Mouse (Mus musculus) midbrain, embryonic 14.5 days (tissue): Measurements from ENCODE around the gene Chsy1. TPM values are rescaled to one million over a fixed set of nuclear protein-coding genes. Genes with fewer than 3 reads are reported as not detected.
A peak's percentile ranks its signal among the peaks of the same experiment; 100 is the strongest.

Source experiments
- ATAC-seq: fragments of 200-750 bp; cut with Nextera tagmentation; 2 replicates; pipeline ENCODE4 v1.8.0; 2017; ENCODE audit warnings: moderate number of reproducible peaks, moderate library complexity; ENCODE audit not compliant: low FRiP score, low TSS enrichment
- DNase-seq: peaks from one replicate; pipeline ENCODE4 v3.0.0-alpha.2; 2015
- H3K27ac ChIP-seq: fragments of 300-500 bp; sonication (generic); replicated peaks from 2 replicates; pipeline ENCODE4 v1.5.1; 2014; ENCODE audit warnings: mild to moderate bottlenecking, low read depth, low read length, moderate library complexity
- H3K27me3 ChIP-seq: fragments of 300-500 bp; sonication (generic); 2 replicates; pipeline ENCODE4 v1.6.1; 2014; ENCODE audit warnings: low read length, control low read depth, mixed read lengths; ENCODE audit not compliant: control insufficient read depth, insufficient read depth
- H3K36me3 ChIP-seq: fragments of 300-500 bp; sonication (generic); 2 replicates; pipeline ENCODE4 v1.6.1; 2014; ENCODE audit warnings: low read length, control low read depth; ENCODE audit not compliant: control insufficient read depth, insufficient read depth
- H3K4me1 ChIP-seq: fragments of 300-500 bp; sonication (generic); 2 replicates; pipeline ENCODE4 v1.6.1; 2014; ENCODE audit warnings: mild to moderate bottlenecking, antibody characterized with exemption, low read length, control low read depth; ENCODE audit not compliant: control insufficient read depth, insufficient read depth
- H3K4me2 ChIP-seq: fragments of 300-500 bp; sonication (generic); 2 replicates; pipeline ENCODE4 v1.6.1; 2014; ENCODE audit warnings: mild to moderate bottlenecking, low read length, moderate library complexity
- H3K4me3 ChIP-seq: fragments of 300-500 bp; sonication (generic); replicated peaks from 2 replicates; pipeline ENCODE4 v1.5.1; 2014; ENCODE audit warnings: low read depth, low read length
- H3K9ac ChIP-seq: fragments of 300-500 bp; sonication (generic); replicated peaks from 2 replicates; pipeline ENCODE4 v1.6.1; 2014; ENCODE audit warnings: mild to moderate bottlenecking, low read length, moderate library complexity
- H3K9me3 ChIP-seq: fragments of 300-500 bp; sonication (generic); 2 replicates; pipeline ENCODE4 v1.6.1; 2016; ENCODE audit warnings: low read length, control low read depth, mixed read lengths; ENCODE audit not compliant: control insufficient read depth
- WGBS: fragments of 180-500 bp; shearing (Covaris S2); extraction: QIAGEN DNeasy Blood & Tissue Kit; methylation state at CpG from one replicate; pipeline ENCODE4 v1.1.7; 2014; 5-methylcytosine and 5-hydroxymethylcytosine counted together
- polyA plus RNA-seq: library from polyadenylated mRNA; unstranded; fragments of >200 nt; fragmentation: Nextera tagmentation; extraction: Ambion mirVana; gene quantifications from 2 replicates; pipeline ENCODE4 v1.2.1, GENCODE M21; 2014

The Chsy1 gene
- 14.0 and 16.0 TPM in 2 replicates for polyA plus RNA-seq

DNA sequence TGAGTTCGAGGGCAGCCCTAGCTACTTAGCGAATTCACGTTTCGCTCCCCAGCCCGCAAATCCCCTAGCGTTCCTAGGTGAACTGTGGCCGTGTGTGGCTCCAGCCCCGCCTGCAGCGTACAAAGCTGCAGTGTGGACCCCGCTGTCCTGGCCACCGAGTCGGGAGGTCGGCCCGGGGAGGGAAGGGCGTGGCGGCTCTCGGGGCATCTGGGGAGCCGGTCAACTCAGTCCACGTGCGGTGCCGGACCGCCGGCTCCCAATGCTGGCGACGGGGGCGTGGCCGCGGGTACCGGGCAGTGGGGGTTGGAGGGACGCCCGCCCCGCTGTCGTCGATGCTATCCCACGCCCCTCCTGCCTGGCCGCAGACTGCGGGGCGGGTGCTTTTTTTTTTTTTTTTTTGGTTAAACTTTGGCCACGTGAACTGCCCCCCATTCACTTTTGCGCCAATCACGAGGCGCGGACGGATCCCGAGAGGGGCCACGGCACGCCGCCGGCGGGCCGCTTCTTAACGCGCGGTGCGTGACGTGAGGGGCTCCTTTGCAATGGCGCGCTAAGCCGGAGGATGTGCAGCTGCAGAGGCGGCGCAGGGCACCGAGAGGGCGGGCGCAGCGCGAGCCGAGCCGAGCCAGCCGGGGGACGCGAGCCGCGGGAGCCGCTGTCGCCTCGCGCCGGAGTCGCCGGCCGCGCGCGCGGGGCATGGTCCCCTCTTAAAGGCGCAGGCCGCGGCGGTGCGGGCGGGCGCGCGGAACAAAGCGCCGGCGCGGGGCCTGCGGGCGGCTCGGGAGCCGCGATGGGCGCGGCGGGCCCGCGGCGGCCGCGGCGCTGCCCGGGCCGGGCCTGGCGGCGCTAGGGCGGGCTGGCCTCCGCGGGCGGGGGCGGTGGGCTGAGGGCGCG lies at the start of gene Chsy1:
Gene Chsy1, plus strand, starts transcription at position 555 of the 894 bp plus-strand sequence.
- under 1% methylated on average over 104 of the region's 123 CpGs for WGBS
- H3K4me1 ChIP-seq: peaks cover 19% of the 10 kb centered on the region; the same call in 1 of the 2 replicates
- no peaks in the 10 kb centered on the region for H3K9me3 ChIP-seq
- peak within 1 kb of the TSS; percentile 98 for H3K4me2 ChIP-seq
- peak; percentile 96 for DNase-seq
- no peaks in the 10 kb centered on the region for H3K36me3 ChIP-seq
- peak within 1 kb of the TSS; percentile 94 for H3K9ac ChIP-seq
- H3K27me3 ChIP-seq: peaks cover 6% of the 10 kb centered on the region; the same call in 1 of the 2 replicates
- peak within 1 kb of the TSS; percentile 85 for H3K4me3 ChIP-seq
- H3K27ac ChIP-seq: peak within 1 kb of the TSS; percentile 96
- peak; percentile 88 for ATAC-seq

DNA sequence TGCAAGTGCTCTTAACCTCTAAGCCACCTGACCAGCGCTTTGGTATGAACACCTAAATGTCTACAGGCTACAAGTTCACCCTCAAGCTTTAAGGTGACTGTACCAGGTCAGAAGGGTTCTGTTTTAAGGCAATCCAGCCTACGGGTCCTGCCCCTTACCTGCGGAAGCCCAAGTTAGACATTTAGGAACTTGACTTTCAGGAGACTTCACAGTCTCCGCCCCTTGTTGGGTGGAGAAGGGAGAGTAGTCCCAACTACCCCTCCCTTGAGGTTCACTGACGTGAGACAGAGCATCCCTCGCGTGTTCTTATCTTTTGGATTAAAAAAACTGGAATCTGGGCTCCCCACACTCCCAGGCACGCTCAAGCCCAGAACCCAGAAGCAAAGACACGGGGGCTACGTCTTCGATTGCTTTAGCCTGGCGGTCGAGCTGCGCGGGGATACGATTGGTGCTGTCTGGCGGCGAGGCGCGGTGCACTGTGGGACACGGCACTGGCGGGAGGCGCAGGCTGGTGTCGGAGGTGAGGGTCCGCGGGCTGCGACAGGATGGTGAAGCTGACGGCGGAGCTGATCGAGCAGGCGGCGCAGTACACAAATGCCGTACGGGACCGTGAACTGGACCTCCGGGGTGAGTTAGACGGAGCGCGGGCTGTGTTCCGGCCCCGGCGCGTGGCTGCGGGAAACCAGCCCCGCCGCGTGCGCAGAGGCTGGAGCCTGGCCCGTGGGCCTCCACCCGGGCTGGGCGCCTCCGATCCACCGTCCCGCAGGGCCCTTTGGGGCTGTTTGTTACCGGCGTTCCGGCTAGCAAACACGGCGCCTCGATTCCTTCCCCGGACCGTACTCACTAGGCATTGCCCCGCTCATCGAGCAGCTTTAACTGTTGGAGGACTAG lies 49.0 kb upstream of the Chsy1 start:
- H3K4me3 ChIP-seq: peak overlapping the region; percentile 91
- WGBS: under 1% methylated on average over 64 of the region's 64 CpGs
- H3K9ac ChIP-seq: peak overlapping the region; percentile 92
- peak overlapping the region; percentile 94 for H3K4me2 ChIP-seq
- ATAC-seq (peak; percentile 95), DNase-seq (peak; percentile 94)
- peaks cover 12% of the 10 kb centered on the region for H3K4me1 ChIP-seq
- no peaks in the 10 kb centered on the region for H3K27me3 ChIP-seq
- H3K27ac ChIP-seq: peak overlapping the region; percentile 61
- no peaks in the 10 kb centered on the region for H3K9me3 ChIP-seq
- peaks cover 23% of the 10 kb centered on the region for H3K36me3 ChIP-seq

DNA sequence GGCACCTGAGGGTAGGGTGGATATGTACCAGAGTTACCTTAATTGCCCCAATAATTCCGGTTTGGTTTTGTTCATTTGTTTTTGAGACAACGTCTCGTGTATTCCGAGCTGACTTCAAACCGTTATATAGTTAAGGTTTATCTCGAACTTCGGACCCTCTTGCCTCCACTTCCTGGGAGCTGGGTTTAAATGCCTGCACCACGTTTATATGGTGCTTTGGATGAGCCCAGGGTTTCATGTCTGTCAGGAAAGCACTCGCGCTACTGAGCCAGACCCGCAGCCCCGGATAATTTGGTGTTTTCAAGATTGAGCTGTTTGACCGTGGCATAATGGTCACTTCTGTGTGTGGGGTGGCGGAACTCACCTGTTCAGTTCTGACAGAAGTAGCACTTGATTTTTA lies 48.3 kb upstream of the Chsy1 start:
- peak overlapping the region; percentile 92 for H3K9ac ChIP-seq
- H3K27me3 ChIP-seq: no peaks in the 10 kb centered on the region
- H3K9me3 ChIP-seq: no peaks in the 10 kb centered on the region
- H3K4me2 ChIP-seq: peak overlapping the region; percentile 94
- 1% methylated on average over 14 of the region's 14 CpGs for WGBS
- DNase-seq: no peak
- H3K4me3 ChIP-seq: peak overlapping the region; percentile 91
- H3K27ac ChIP-seq: no peak overlapping the region
- peaks cover 29% of the 10 kb centered on the region for H3K36me3 ChIP-seq
- peaks cover 12% of the 10 kb centered on the region for H3K4me1 ChIP-seq
- ATAC-seq: no peak

DNA sequence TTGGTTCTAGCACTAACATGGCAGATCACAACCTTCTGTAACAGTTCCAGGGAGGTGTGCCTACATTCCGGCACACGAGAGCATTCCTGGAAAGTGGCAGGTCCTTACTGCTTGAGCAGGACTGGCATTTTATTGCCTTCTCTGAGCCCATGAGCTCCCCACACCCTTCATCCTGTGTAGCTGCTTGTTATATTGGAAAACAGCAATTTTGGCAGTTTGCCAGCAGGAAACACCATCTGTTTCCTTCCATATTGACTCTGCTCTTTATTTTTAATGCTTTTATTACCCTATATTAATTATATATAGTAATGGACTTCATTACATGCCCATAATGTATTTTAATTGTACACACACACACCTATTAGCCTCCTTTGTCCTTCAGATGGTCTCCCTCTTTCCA lies 32.9 kb upstream of the Chsy1 start:
- no peaks in the 10 kb centered on the region for H3K9me3 ChIP-seq
- no peak overlapping the region for H3K27ac ChIP-seq
- peaks cover 53% of the 10 kb centered on the region for H3K36me3 ChIP-seq
- 93% methylated on average over 2 of the region's 2 CpGs for WGBS
- H3K9ac ChIP-seq: no peak overlapping the region
- H3K4me3 ChIP-seq: no peak overlapping the region
- DNase-seq (peak; percentile 19), ATAC-seq (no peak)
- peaks cover 12% of the 10 kb centered on the region for H3K4me1 ChIP-seq
- H3K27me3 ChIP-seq: no peaks in the 10 kb centered on the region
- no peak overlapping the region for H3K4me2 ChIP-seq

DNA sequence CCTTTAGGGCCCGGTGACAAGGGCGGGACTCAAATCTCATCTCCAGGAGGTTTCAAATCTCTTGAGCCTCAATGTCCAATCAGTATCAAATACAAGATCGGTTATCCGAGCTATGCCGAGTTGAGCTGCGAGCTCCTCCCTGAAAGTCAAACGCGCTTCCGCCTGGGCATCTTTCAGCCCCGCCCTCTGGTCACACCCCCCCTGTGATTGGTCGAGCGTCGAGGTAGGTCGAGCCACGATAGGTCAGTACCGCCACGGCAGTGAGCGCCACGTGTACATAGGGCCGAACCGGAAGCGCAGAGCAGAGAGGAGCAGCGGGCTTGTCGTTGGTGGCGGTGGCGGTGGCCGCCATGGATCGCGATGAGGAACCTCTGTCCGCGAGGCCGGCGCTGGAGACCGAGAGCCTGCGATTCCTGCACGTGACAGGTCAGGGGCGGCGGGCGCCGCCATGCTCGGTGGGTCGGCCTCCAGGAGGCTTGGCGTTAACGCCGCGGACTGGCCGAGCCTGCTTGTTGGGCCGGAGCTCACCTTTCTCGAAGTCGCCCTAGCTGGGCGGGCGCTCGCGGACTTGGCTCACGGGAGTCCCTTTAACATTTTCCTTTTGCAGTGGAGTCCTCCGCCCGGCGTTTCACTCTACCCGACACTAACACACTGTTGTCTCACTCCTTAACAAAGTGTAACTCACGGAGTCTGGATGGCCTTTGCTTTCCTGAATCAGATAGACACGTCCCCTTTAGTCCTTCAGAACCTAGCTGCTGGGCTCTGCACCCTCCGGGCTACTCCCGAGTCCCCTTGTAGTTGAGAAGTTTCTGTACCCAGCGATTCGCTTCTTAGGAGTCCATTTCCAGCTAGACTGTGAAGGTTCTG lies 29.7 kb upstream of the Chsy1 start, which contains the start of gene Selenos:
Gene Selenos, plus strand, starts transcription at position 286 of the 867 bp plus-strand sequence.
- peak within 1 kb of the TSS; percentile 83 for H3K4me3 ChIP-seq
- ATAC-seq (peak; percentile 100), DNase-seq (peak; percentile 98)
- no peaks in the 10 kb centered on the region for H3K27me3 ChIP-seq
- peak within 1 kb of the TSS; percentile 91 for H3K4me2 ChIP-seq
- H3K9me3 ChIP-seq: no peaks in the 10 kb centered on the region
- H3K27ac ChIP-seq: peak within 1 kb of the TSS; percentile 69
- peaks cover 12% of the 10 kb centered on the region for H3K4me1 ChIP-seq
- peaks cover 44% of the 10 kb centered on the region for H3K36me3 ChIP-seq
- WGBS: under 1% methylated on average over 65 of the region's 65 CpGs
- peak within 1 kb of the TSS; percentile 63 for H3K9ac ChIP-seq

DNA sequence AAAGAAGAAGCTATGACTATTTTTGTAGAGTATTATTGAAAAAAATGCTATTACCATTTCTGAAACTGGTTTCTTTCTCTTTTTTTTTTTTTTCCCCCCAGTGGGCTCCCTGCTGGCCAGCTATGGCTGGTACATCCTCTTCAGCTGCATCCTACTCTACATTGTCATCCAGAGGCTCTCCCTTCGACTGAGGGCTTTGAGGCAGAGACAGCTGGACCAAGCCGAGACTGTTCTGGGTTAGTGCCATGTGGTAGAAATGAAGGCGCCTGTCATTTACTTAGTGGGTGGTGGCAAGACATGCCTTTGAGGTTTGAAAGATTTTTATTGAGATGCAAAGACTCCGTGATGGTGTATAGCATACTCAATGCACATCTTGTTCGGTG lies 29.1 kb upstream of the Chsy1 start:
- H3K4me1 ChIP-seq: peaks cover 12% of the 10 kb centered on the region
- peaks cover 43% of the 10 kb centered on the region for H3K36me3 ChIP-seq
- peak overlapping the region; percentile 91 for H3K4me2 ChIP-seq
- peak overlapping the region; percentile 63 for H3K9ac ChIP-seq
- H3K27ac ChIP-seq: no peak overlapping the region
- peak overlapping the region; percentile 83 for H3K4me3 ChIP-seq
- ATAC-seq (no peak), DNase-seq (no peak)
- no peaks in the 10 kb centered on the region for H3K9me3 ChIP-seq
- no peaks in the 10 kb centered on the region for H3K27me3 ChIP-seq
- 34% methylated on average over 5 of the region's 5 CpGs for WGBS

DNA sequence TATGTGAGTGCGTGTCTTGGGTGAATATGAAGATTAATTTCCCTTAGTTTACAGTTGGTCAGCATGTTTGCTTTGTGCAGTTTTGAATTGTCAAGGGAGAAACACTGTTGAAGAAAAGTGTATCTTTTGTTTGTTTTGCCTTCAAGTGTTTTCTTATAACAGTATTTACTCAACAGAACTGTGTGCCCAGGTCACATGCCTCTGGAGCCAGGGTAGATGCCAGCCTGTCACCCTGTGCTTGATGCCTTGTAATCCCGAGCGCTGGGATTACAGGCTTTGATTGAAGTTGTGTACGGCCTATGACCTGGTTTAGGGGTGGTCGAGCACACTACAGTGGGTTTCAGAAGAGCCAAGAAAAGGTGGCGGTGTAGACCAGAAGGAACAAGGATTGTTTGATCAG lies 25.6 kb upstream of the Chsy1 start:
- ATAC-seq: no peak
- Histone ChIP-seq H3K9ac (no peak overlapping the region), H3K4me3 (no peak overlapping the region), H3K9me3 (no peaks in the 10 kb centered on the region), H3K36me3 (peaks cover 59% of the 10 kb centered on the region), H3K4me1 (peaks cover 10% of the 10 kb centered on the region), H3K27me3 (no peaks in the 10 kb centered on the region), H3K4me2 (no peak overlapping the region), H3K27ac (no peak overlapping the region)
- no peak for DNase-seq
- 91% methylated on average over 6 of the region's 6 CpGs for WGBS

DNA sequence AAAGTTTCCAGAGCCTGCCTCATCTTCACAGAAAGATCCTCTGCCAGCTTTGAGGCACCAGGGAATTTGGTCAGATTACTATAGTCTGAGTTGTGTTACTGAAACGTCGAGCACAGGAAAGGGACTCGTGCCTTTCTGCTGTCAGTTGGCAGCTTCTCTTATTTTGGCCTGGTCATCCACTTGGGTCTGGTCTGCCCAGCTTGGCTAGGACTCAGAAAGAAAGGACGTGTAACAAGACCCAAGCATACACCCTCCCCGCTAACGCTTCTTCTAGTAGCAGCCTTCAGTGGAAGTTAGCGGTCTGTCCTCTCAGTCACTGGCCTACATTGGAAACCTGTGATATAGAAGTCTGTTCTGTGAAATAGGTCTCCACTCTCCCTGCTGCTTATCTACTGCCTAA lies 24.8 kb upstream of the Chsy1 start:
- Histone ChIP-seq H3K36me3 (peaks cover 67% of the 10 kb centered on the region), H3K4me2 (no peak overlapping the region), H3K9me3 (no peaks in the 10 kb centered on the region), H3K27ac (no peak overlapping the region), H3K9ac (no peak overlapping the region), H3K4me3 (no peak overlapping the region), H3K4me1 (peaks cover 9% of the 10 kb centered on the region), H3K27me3 (no peaks in the 10 kb centered on the region)
- WGBS: 85% methylated on average over 7 of the region's 7 CpGs
- ATAC-seq: no peak
- no peak for DNase-seq
